Mouse (Mus musculus) liver, postnatal 0 days (tissue): Measurements from ENCODE around the gene Gpr157. TPM values are rescaled to one million over a fixed set of nuclear protein-coding genes. Genes with fewer than 3 reads are reported as not detected.

Experiments
- ATAC-seq: fragments of 200-750 bp; cut with Nextera tagmentation; 2 replicates; pipeline ENCODE4 v1.8.0; 2017; ENCODE audit warnings: mild to moderate bottlenecking, moderate library complexity
- DNase-seq: peaks from one replicate; pipeline ENCODE4 v3.0.0-alpha.2; 2016
- H3K27ac ChIP-seq: fragments of 300-500 bp; sonication (generic); 2 replicates; pipeline ENCODE4 v1.5.1; 2014; ENCODE audit warnings: antibody characterized with exemption, moderate library complexity, mild to moderate bottlenecking, low read depth
- H3K27me3 ChIP-seq: fragments of 300-500 bp; sonication (generic); 2 replicates; pipeline ENCODE4 v1.6.1; 2014; ENCODE audit warnings: low read length, control low read depth, mixed read lengths; ENCODE audit not compliant: insufficient read depth
- H3K36me3 ChIP-seq: fragments of 300-500 bp; sonication (generic); replicated peaks from 2 replicates; pipeline ENCODE4 v1.6.1; 2014; ENCODE audit warnings: mild to moderate bottlenecking, control low read depth, low read length, moderate library complexity, mixed read lengths; ENCODE audit not compliant: insufficient read depth
- H3K4me1 ChIP-seq: fragments of 300-500 bp; sonication (generic); 2 replicates; pipeline ENCODE4 v1.6.1; 2014; ENCODE audit warnings: antibody characterized with exemption, mild to moderate bottlenecking, control low read depth; ENCODE audit not compliant: insufficient read depth
- H3K4me2 ChIP-seq: fragments of 300-500 bp; sonication (generic); 2 replicates; pipeline ENCODE4 v1.6.1; 2014; ENCODE audit warnings: low read depth, mild to moderate bottlenecking, low read length, moderate library complexity, mixed read lengths
- H3K4me3 ChIP-seq: fragments of 300-500 bp; sonication (generic); 2 replicates; pipeline ENCODE4 v1.5.1; 2014; ENCODE audit warnings: low read depth, low read length
- H3K9ac ChIP-seq: fragments of 300-500 bp; sonication (generic); replicated peaks from 2 replicates; pipeline ENCODE4 v1.6.1; 2014; ENCODE audit warnings: mild to moderate bottlenecking, moderate library complexity
- H3K9me3 ChIP-seq: fragments of 300-500 bp; sonication (generic); 2 replicates; pipeline ENCODE4 v1.6.1; 2016; ENCODE audit warnings: mild to moderate bottlenecking, control low read depth, low read length, mixed read lengths
- CTCF ChIP-seq: sonication (generic); IDR thresholded peaks from 2 replicates; pipeline ENCODE4 v1.5.1; 2016; ENCODE audit warnings: antibody characterized with exemption, low read depth
- EP300 ChIP-seq: IDR thresholded peaks from 2 replicates; pipeline ENCODE4 v1.6.1; 2016; ENCODE audit warnings: antibody characterized with exemption, low read depth, mild to moderate bottlenecking
- WGBS: fragments of 180-500 bp; shearing (Covaris S2); extraction: QIAGEN DNeasy Blood & Tissue Kit; methylation state at CpG from one replicate; pipeline ENCODE4 v1.1.7; 2014; ENCODE audit not compliant: insufficient replicate concordance; 5-methylcytosine and 5-hydroxymethylcytosine counted together
- polyA plus RNA-seq: library from polyadenylated mRNA; unstranded; fragments of >200 nt; fragmentation: Nextera tagmentation; extraction: Ambion mirVana; gene quantifications from 2 replicates; pipeline ENCODE4 v1.2.1, GENCODE M21; 2015

Gene Gpr157
- polyA plus RNA-seq, 1 experiment from 2014 or later: 0.33 TPM

- no peak overlapping the region for H3K27ac ChIP-seq
- H3K36me3 ChIP-seq: no peaks in the 10 kb centered on the region
- H3K4me1 ChIP-seq: peaks cover 14% of the 10 kb centered on the region
- TF ChIP-seq CTCF: no peak
- TF ChIP-seq EP300: no peak
- no peak for DNase-seq
- H3K9ac ChIP-seq: no peak overlapping the region
- ATAC-seq: no peak
- WGBS: 49% methylated on average over 10 of the region's 10 CpGs
- H3K27me3 ChIP-seq: no peaks in the 10 kb centered on the region
- peak overlapping the region; percentile 88 for H3K4me2 ChIP-seq
- no peaks in the 10 kb centered on the region for H3K9me3 ChIP-seq
- peak overlapping the region; percentile 13; the same call in 1 of the 2 replicates for H3K4me3 ChIP-seq
These were observed 2.0 kb downstream of the Gpr157 start for GRCm38 (mm10) chr4:150089121-150089520.

- Histone ChIP-seq H3K9ac (no peak overlapping the region), H3K27ac (no peak overlapping the region), H3K9me3 (no peaks in the 10 kb centered on the region), H3K4me3 (no peak overlapping the region), H3K36me3 (no peaks in the 10 kb centered on the region), H3K4me1 (peaks cover 14% of the 10 kb centered on the region), H3K4me2 (no peak overlapping the region), H3K27me3 (no peaks in the 10 kb centered on the region)
- 81% methylated on average over 18 of the region's 18 CpGs for WGBS
- peak; percentile 76 for TF ChIP-seq CTCF
- TF ChIP-seq EP300: no peak
- peak; percentile 72 for DNase-seq
- no peak for ATAC-seq
These were observed 4.9 kb downstream of the Gpr157 start for GRCm38 (mm10) chr4:150091887-150092582.

- Histone ChIP-seq H3K27ac (no peak overlapping the region), H3K4me2 (no peak overlapping the region), H3K36me3 (no peaks in the 10 kb centered on the region), H3K27me3 (no peaks in the 10 kb centered on the region), H3K4me3 (no peak overlapping the region), H3K9me3 (no peaks in the 10 kb centered on the region), H3K9ac (no peak overlapping the region), H3K4me1 (peaks cover 11% of the 10 kb centered on the region)
- TF ChIP-seq CTCF: no peak
- no peak for TF ChIP-seq EP300
- WGBS: 55% methylated on average over 3 of the region's 3 CpGs
- peak; percentile 47 for DNase-seq
- no peak for ATAC-seq
These were observed 5.4 kb downstream of the Gpr157 start for GRCm38 (mm10) chr4:150092583-150092902.

GRCm38 (mm10) chr4:150093560-150094462 lies 6.6 kb downstream of the Gpr157 start:
- Histone ChIP-seq H3K27ac (no peak overlapping the region), H3K27me3 (no peaks in the 10 kb centered on the region), H3K4me1 (0 out of 2 replicates have a peak, but pooled peaks cover 2% of the 10 kb centered on the region), H3K9ac (no peak overlapping the region), H3K9me3 (no peaks in the 10 kb centered on the region), H3K36me3 (no peaks in the 10 kb centered on the region), H3K4me3 (no peak overlapping the region), H3K4me2 (0 out of 2 replicates have a peak overlapping the region, but pooled peaks have one; percentile 24)
- WGBS: 42% methylated on average over 11 of the region's 12 CpGs
- ATAC-seq: no peak
- DNase-seq: no peak
- TF ChIP-seq CTCF: no peak
- no peak for TF ChIP-seq EP300

- no peak for ATAC-seq
These were observed 7.3 kb downstream of the Gpr157 start for GRCm38 (mm10) chr4:150094463-150094789.

GRCm38 (mm10) chr4:150096309-150096708 lies 9.1 kb downstream of the Gpr157 start:
- no peaks in the 10 kb centered on the region for H3K9me3 ChIP-seq
- H3K27ac ChIP-seq: no peak overlapping the region
- no peaks in the 10 kb centered on the region for H3K4me1 ChIP-seq
- ATAC-seq (no peak), DNase-seq (no peak)
- TF ChIP-seq EP300 (no peak), CTCF (no peak)
- no peak overlapping the region for H3K4me2 ChIP-seq
- 63% methylated on average over 7 of the region's 7 CpGs for WGBS
- H3K27me3 ChIP-seq: no peaks in the 10 kb centered on the region
- H3K9ac ChIP-seq: no peak overlapping the region
- no peak overlapping the region for H3K4me3 ChIP-seq
- H3K36me3 ChIP-seq: no peaks in the 10 kb centered on the region; the same call in 1 of the 2 replicates

More at GRCm38 (mm10) chr4:150094463-150094789, 7.3 kb downstream of the Gpr157 start:
- no peak overlapping the region for H3K27ac ChIP-seq
- DNase-seq: no peak
- H3K9ac ChIP-seq: no peak overlapping the region
- WGBS: 74% methylated on average over 5 of the region's 5 CpGs
- no peak overlapping the region for H3K4me2 ChIP-seq
- no peaks in the 10 kb centered on the region for H3K27me3 ChIP-seq
- H3K4me1 ChIP-seq: no peaks in the 10 kb centered on the region
- no peaks in the 10 kb centered on the region for H3K9me3 ChIP-seq
- H3K36me3 ChIP-seq: no peaks in the 10 kb centered on the region
- TF ChIP-seq CTCF (no peak), EP300 (no peak)
- no peak overlapping the region for H3K4me3 ChIP-seq
